Mouse (Mus musculus) duodenum, adult 2 months (tissue): ENCODE data around the gene Tmem132c. TPM values are rescaled to one million over a fixed set of nuclear protein-coding genes. Genes with fewer than 3 reads are reported as not detected.

ENCODE experiments used
- polyA plus RNA-seq: library from polyadenylated mRNA; depleted of rRNA; stranded (reverse); fragments of >200 nt; gene quantifications from 2 replicates; pipeline ENCODE4 v1.2.3, GENCODE M21; 2012; ENCODE audit warnings: low replicate concordance; rRNA removed

The Tmem132c gene
- polyA plus RNA-seq, result 0.04 TPM in 1 of 2 replicates, not detected in the other

DNA sequence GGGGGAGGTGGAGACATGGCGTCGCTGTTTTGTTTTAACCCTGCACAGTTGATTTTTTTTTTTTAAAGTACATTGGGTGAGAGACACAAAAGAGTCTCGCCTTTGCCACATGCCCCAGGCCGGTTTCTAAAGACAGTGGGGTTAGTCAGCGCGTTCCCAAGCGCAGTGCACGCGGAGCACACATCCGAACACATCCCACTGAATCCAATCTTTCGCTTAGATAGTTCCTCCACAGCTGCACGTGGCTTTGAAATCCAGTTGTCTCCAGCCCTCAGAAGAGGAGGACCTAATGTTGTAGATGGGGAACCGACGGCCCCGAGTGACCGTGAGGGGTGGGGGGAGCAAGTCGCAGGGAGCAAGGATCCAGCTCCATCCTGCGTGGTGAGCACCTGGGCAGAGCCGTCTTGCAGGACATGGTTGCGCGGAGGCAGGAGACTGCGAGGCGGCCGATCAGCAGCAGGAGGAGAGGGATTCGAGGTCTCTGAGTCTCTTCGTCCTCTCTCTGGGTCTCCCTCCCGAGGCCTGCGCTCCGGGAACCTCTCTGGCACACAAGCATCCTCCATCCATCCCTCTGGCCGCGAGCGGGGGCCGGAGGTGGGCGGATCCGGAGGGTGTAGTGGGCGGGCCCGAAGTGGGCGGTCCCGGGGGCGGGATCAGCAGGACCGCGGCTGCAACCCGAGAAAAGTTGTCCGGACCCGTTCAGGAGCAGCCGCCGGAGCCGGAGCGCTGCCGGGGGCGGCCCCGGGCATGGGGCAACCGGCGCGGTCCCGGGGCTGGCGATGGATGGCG lies at the start of gene Tmem132c:
Gene Tmem132c, plus strand, starts transcription at position 673 of the 789 bp plus-strand sequence.

